Mouse (Mus musculus) midbrain, embryonic 16.5 days (tissue): ENCODE results near the gene Ublcp1. TPM values are rescaled to one million over a fixed set of nuclear protein-coding genes. Genes with fewer than 3 reads are reported as not detected.

Experiments
- ATAC-seq: fragments of 200-750 bp; cut with Nextera tagmentation; 2 replicates; pipeline ENCODE4 v1.8.0; 2017; ENCODE audit warnings: moderate TSS enrichment
- H3K27ac ChIP-seq: fragments of 300-500 bp; sonication (generic); 2 replicates; pipeline ENCODE4 v1.5.1; 2014; ENCODE audit warnings: mild to moderate bottlenecking, low read length, mixed read lengths
- H3K27me3 ChIP-seq: fragments of 300-500 bp; sonication (generic); 2 replicates; pipeline ENCODE4 v1.6.1; 2014; ENCODE audit warnings: low read depth, low read length, mixed read lengths; ENCODE audit not compliant: control insufficient read depth, insufficient read depth
- H3K36me3 ChIP-seq: fragments of 300-500 bp; sonication (generic); 2 replicates; pipeline ENCODE4 v1.6.1; 2014; ENCODE audit warnings: mild to moderate bottlenecking, low read length, moderate library complexity, mixed read lengths; ENCODE audit not compliant: control insufficient read depth, insufficient read depth
- H3K4me1 ChIP-seq: fragments of 300-500 bp; sonication (generic); 2 replicates; pipeline ENCODE4 v1.6.1; 2014; ENCODE audit warnings: mild to moderate bottlenecking, low read length, mixed read lengths; ENCODE audit not compliant: control insufficient read depth, insufficient read depth
- H3K4me2 ChIP-seq: fragments of 300-500 bp; sonication (generic); 2 replicates; pipeline ENCODE4 v1.6.1; 2014; ENCODE audit warnings: mild to moderate bottlenecking, low read length, mixed read lengths
- H3K4me3 ChIP-seq: fragments of 300-500 bp; sonication (generic); 2 replicates; pipeline ENCODE4 v1.5.1; 2014; ENCODE audit warnings: low read depth, mild to moderate bottlenecking, low read length, moderate library complexity, mixed read lengths
- H3K9ac ChIP-seq: fragments of 300-500 bp; sonication (generic); 2 replicates; pipeline ENCODE4 v1.6.1; 2014; ENCODE audit warnings: low read depth, low read length, mixed read lengths
- H3K9me3 ChIP-seq: fragments of 300-500 bp; sonication (generic); replicated peaks from 2 replicates; pipeline ENCODE4 v1.6.1; 2014; ENCODE audit warnings: mild to moderate bottlenecking, low read length, mixed read lengths; ENCODE audit not compliant: control insufficient read depth, poor library complexity, severe bottlenecking
- WGBS: fragments of 180-500 bp; shearing (Covaris S2); extraction: QIAGEN DNeasy Blood & Tissue Kit; methylation state at CpG from one replicate; pipeline ENCODE4 v1.1.7; 2014; 5-methylcytosine and 5-hydroxymethylcytosine counted together
- polyA plus RNA-seq: library from polyadenylated mRNA; unstranded; fragments of >200 nt; fragmentation: Nextera tagmentation; extraction: Ambion mirVana; gene quantifications from 2 replicates; pipeline ENCODE4 v1.2.1, GENCODE M21; 2015

The Ublcp1 gene
- polyA plus RNA-seq, 1 experiment from 2014 or later, result 63.6 TPM

GRCm38 (mm10) chr11:44498412-44499272 lies 28.3 kb upstream of the Ublcp1 start:
- Histone ChIP-seq H3K27ac (no peak overlapping the region), H3K27me3 (no peaks in the 10 kb centered on the region), H3K4me1 (no peaks in the 10 kb centered on the region), H3K9ac (no peak overlapping the region), H3K9me3 (no peaks in the 10 kb centered on the region), H3K36me3 (no peaks in the 10 kb centered on the region), H3K4me2 (no peak overlapping the region), H3K4me3 (no peak overlapping the region)
- ATAC-seq, result no peak
- WGBS, result 72% methylated on average over 13 of the region's 13 CpGs

- Histone ChIP-seq H3K27me3 (no peaks in the 10 kb centered on the region), H3K9ac (no peak overlapping the region), H3K36me3 (no peaks in the 10 kb centered on the region), H3K27ac (no peak overlapping the region), H3K4me2 (no peak overlapping the region), H3K4me1 (no peaks in the 10 kb centered on the region), H3K4me3 (no peak overlapping the region), H3K9me3 (no peaks in the 10 kb centered on the region)
- WGBS, result 39% methylated on average over 3 of the region's 3 CpGs
- no peak for ATAC-seq
These were observed 25.9 kb upstream of the Ublcp1 start for GRCm38 (mm10) chr11:44496217-44496616.

DNA sequence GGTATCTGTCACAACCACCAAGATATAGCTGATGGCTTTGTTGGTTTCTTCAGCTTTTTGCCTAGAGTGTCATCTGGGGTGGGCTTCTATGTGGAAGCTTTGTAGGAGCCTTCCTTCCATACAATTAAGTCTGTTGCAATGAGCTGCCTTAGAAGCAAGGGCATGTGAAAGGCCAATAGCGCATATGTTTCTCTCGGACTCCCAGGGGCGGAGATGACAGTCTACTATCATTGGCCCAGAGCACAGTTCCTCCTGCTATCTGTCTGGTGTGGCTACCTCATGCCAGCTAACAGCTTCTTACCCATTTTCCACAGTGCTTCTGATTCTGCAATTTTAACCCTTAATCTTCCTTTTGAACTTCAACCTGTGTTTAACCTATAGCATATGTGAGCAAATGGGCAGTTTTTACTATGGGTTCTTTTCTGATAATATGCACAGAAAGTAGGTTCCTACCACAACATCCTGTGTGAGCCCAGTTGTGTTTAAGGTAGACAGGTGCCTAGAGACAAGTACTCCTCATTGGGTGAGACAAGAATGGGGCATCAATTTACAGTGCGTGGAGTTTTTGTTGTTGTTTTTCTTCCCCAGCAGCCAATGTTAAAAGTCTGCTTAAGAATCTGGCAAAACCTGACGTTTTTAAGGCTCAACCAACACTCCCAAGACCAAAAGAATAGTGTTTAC lies 24.5 kb upstream of the Ublcp1 start:
- Histone ChIP-seq H3K27me3 (no peaks in the 10 kb centered on the region), H3K9me3 (no peaks in the 10 kb centered on the region), H3K36me3 (no peaks in the 10 kb centered on the region), H3K27ac (no peak overlapping the region), H3K4me1 (no peaks in the 10 kb centered on the region), H3K4me2 (no peak overlapping the region), H3K9ac (no peak overlapping the region), H3K4me3 (no peak overlapping the region)
- WGBS, result 78% methylated on average over 5 of the region's 5 CpGs
- ATAC-seq, result no peak

DNA sequence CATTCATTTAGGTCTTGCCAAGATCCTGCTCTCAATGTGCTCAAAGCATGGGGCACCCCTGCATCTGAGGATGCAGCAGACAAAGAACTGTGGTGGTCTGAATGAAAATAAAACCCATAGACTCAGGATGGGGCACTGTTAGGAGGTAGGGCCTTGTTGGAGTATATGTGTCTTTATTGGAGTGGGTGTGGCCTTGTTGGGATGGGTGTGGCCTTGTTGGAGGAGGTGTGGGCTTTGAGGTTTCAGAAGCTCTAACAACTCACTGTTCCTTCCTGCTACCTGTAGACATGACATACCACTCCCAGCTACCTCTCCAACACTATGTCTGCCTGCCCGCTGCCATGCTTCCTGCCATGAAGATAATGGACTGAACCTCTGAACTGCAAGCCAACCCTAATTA lies 18.8 kb upstream of the Ublcp1 start:
- H3K9ac ChIP-seq, result no peak overlapping the region
- H3K4me3 ChIP-seq, result no peak overlapping the region
- H3K4me1 ChIP-seq, result no peaks in the 10 kb centered on the region
- H3K4me2 ChIP-seq, result no peak overlapping the region
- no peaks in the 10 kb centered on the region for H3K27me3 ChIP-seq
- H3K9me3 ChIP-seq, result no peaks in the 10 kb centered on the region
- ATAC-seq, result no peak
- 96% methylated on average over 1 of the region's 1 CpGs for WGBS
- no peaks in the 10 kb centered on the region for H3K36me3 ChIP-seq
- H3K27ac ChIP-seq, result no peak overlapping the region

DNA sequence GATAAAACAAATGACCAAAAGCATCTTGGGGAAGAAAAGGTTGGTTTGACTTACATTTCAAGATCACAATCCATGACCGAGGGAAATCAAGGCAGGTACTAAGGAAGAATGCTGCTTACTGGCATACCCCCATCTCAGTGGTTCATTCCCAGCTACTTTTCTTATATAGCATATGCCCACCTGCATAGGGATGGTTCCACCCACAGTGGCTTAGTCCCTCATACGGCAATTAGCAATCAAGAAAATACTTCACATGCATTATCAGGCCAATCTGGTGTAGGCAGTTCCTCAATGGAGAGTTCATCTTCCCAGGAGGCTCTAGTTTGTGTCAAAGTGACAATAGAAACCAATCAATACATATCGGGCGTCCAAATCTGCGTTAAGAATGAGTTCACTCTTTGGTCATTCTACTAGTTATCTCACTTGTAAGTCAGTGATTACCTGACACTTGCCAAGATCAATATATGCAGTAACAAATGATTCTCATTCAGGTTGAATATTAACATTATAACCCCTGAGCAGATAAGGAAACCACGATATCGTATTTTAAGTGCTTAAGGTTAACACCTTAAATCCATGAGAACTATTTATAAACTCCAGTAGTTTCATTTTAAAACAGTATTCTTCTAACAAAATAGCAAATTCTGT lies 14.9 kb upstream of the Ublcp1 start:
- Histone ChIP-seq H3K4me1 (no peaks in the 10 kb centered on the region), H3K9ac (no peak overlapping the region), H3K9me3 (no peaks in the 10 kb centered on the region), H3K27ac (no peak overlapping the region), H3K27me3 (no peaks in the 10 kb centered on the region), H3K4me2 (no peak overlapping the region), H3K36me3 (no peaks in the 10 kb centered on the region), H3K4me3 (no peak overlapping the region)
- 93% methylated on average over 7 of the region's 7 CpGs for whole genome bisulfite sequencing
- ATAC-seq, result no peak

GRCm38 (mm10) chr11:44480246-44480645 lies 9.9 kb upstream of the Ublcp1 start:
- no peaks in the 10 kb centered on the region for H3K36me3 ChIP-seq
- no peaks in the 10 kb centered on the region for H3K4me1 ChIP-seq
- no peak overlapping the region for H3K4me2 ChIP-seq
- WGBS, result 83% methylated on average over 6 of the region's 6 CpGs
- no peaks in the 10 kb centered on the region for H3K27me3 ChIP-seq
- H3K27ac ChIP-seq, result no peak overlapping the region
- H3K9ac ChIP-seq, result no peak overlapping the region
- no peak for ATAC-seq
- H3K9me3 ChIP-seq, result no peaks in the 10 kb centered on the region
- H3K4me3 ChIP-seq, result no peak overlapping the region

DNA sequence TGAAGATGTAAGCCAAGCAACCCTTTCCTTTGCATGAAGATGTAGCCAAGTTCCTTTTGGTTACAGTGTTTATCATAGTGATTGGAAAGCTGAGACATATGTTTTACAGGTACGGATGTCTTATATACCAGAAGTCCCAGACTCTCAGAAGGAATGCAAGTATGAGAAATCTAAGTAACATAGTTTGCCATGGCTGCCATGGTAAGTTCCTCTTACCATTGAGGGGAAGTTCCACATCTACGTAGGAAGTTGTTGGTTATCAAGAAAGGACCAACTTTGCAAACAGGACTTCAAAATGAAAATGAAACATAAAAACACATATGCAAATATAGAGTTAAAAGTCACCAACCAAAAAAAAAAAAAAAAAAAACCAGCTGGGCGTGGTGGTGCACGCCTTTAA lies 8.1 kb upstream of the Ublcp1 start:
- H3K36me3 ChIP-seq, result no peaks in the 10 kb centered on the region
- no peak for ATAC-seq
- 91% methylated on average over 4 of the region's 4 CpGs for WGBS

GRCm38 (mm10) chr11:44476445-44476844 lies 6.1 kb upstream of the Ublcp1 start:
- ATAC-seq, result no peak
- no peak overlapping the region for H3K4me3 ChIP-seq
- no peak overlapping the region for H3K27ac ChIP-seq
- H3K9ac ChIP-seq, result no peak overlapping the region
- H3K4me2 ChIP-seq, result no peak overlapping the region
- H3K27me3 ChIP-seq, result no peaks in the 10 kb centered on the region
- H3K4me1 ChIP-seq, result peaks cover 3% of the 10 kb centered on the region
- 82% methylated on average over 2 of the region's 2 CpGs for WGBS
- no peaks in the 10 kb centered on the region for H3K36me3 ChIP-seq
- no peaks in the 10 kb centered on the region for H3K9me3 ChIP-seq

More for the DNA sequence above, 8.1 kb upstream of the Ublcp1 start:
- Histone ChIP-seq H3K9me3 (no peaks in the 10 kb centered on the region), H3K4me3 (no peak overlapping the region), H3K27ac (no peak overlapping the region), H3K4me2 (no peak overlapping the region), H3K9ac (no peak overlapping the region), H3K4me1 (no peaks in the 10 kb centered on the region), H3K27me3 (no peaks in the 10 kb centered on the region)

DNA sequence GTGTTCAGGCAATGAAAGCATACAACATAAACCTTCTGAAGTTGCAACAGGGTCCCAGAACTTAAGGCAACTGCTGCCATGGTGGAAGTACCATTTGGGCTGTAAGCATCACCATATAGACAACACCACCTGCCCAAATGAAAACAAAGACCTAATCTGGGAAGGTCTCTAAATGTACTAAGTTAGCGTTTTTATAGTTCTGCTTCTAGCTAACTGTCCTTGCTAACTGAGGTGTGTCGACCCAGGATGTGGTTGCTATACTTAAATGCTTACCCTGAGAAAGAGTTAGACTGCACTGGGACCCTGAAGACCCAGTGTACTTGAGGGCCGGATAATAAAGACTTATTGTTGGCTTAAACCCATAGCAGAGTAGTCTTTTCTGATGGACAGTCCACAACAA lies 5.2 kb upstream of the Ublcp1 start:
- Histone ChIP-seq H3K27me3 (no peaks in the 10 kb centered on the region), H3K4me3 (no peak overlapping the region), H3K9ac (no peak overlapping the region), H3K9me3 (no peaks in the 10 kb centered on the region), H3K36me3 (no peaks in the 10 kb centered on the region), H3K27ac (no peak overlapping the region), H3K4me2 (no peak overlapping the region), H3K4me1 (peaks cover 9% of the 10 kb centered on the region)
- ATAC-seq, result no peak
- WGBS, result 70% methylated on average over 3 of the region's 3 CpGs
